23 mouse cellular contexts compared by ENCODE assay signal in genomic region chr13:83131982-83132354, GRCm38 (mm10).
DNase-seq lines count a peak whose midpoint lies in the region; ATAC-seq lines count a peak whose summit lies in the region.
"Had no signal": no experiment of that assay in that cellular context is flagged by ENCODE, and none has a peak within 500 bp of the region (broad histone marks: within the 10 kb centered on the region; RNA-seq: fewer than 3 reads in every experiment).

No protein-coding gene starts in this region.

- no peak overlapping the region for H3K9ac ChIP-seq in embryonic facial prominence, embryonic 13.5 days
- no peak overlapping the region for H3K9ac ChIP-seq in hindbrain, embryonic 16.5 days (ENCODE audit: low read depth, low read length)
- no peak overlapping the region for H3K9ac ChIP-seq in hindbrain, embryonic 14.5 days
- H3K9ac ChIP-seq in midbrain, embryonic 12.5 days (replicated peaks): no peak overlapping the region
- H3K9ac ChIP-seq in midbrain, embryonic 14.5 days (replicated peaks; ENCODE audit: low read length): no peak overlapping the region
- H3K9ac ChIP-seq: embryonic facial prominence, embryonic 15.5 days; heart, embryonic 12.5 days; heart, embryonic 15.5 days; hindbrain, embryonic 13.5 days had no signal

- no peak overlapping the region for H3K4me3 ChIP-seq in embryonic facial prominence, embryonic 13.5 days
- H3K4me3 ChIP-seq in embryonic facial prominence, embryonic 10.5 days: no peak overlapping the region
- no peak overlapping the region for H3K4me3 ChIP-seq in hindbrain, embryonic 16.5 days (ENCODE audit: low read length)
- no peak overlapping the region for H3K4me3 ChIP-seq in hindbrain, embryonic 14.5 days (replicated peaks; ENCODE audit: low read length)
- no peak overlapping the region for H3K4me3 ChIP-seq in midbrain, embryonic 12.5 days
- H3K4me3 ChIP-seq in midbrain, embryonic 14.5 days (replicated peaks; ENCODE audit: low read depth, low read length): no peak overlapping the region
- H3K4me3 ChIP-seq: embryonic facial prominence, embryonic 15.5 days; heart, embryonic 12.5 days; heart, embryonic 15.5 days; hindbrain, embryonic 10.5 days; hindbrain, embryonic 13.5 days had no signal

- no peak for ATAC-seq in embryonic facial prominence, embryonic 13.5 days (ENCODE audit: insufficient number of reproducible peaks, insufficient read depth, low FRiP score, low TSS enrichment, low read depth)
- ATAC-seq in hindbrain, embryonic 16.5 days: no peak
- no peak for ATAC-seq in hindbrain, embryonic 14.5 days (ENCODE audit: low FRiP score)
- ATAC-seq in midbrain, embryonic 12.5 days (ENCODE audit: low FRiP score, low read depth): peak; percentile 51
- no peak for ATAC-seq in midbrain, embryonic 14.5 days (ENCODE audit: low FRiP score, low TSS enrichment)
- ATAC-seq: activated CD4-positive, CD25-positive, alpha-beta regulatory T cell, adult 4 months had no signal

- WGBS in embryonic facial prominence, embryonic 13.5 days: 36% methylated on average over 1 of the region's 1 CpGs
- WGBS in embryonic facial prominence, embryonic 10.5 days: 56% methylated on average over 1 of the region's 1 CpGs
- 54% methylated on average over 1 of the region's 1 CpGs for WGBS in hindbrain, embryonic 16.5 days
- 47% methylated on average over 1 of the region's 1 CpGs for WGBS in hindbrain, embryonic 14.5 days
- 19% methylated on average over 1 of the region's 1 CpGs for WGBS in midbrain, embryonic 12.5 days
- 23% methylated on average over 1 of the region's 1 CpGs for whole genome bisulfite sequencing in midbrain, embryonic 14.5 days

- H3K9me3 ChIP-seq in embryonic facial prominence, embryonic 13.5 days: no peaks in the 10 kb centered on the region
- no peaks in the 10 kb centered on the region for H3K9me3 ChIP-seq in embryonic facial prominence, embryonic 10.5 days
- no peaks in the 10 kb centered on the region for H3K9me3 ChIP-seq in hindbrain, embryonic 16.5 days (ENCODE audit: control insufficient read depth, low read length)
- no peaks in the 10 kb centered on the region for H3K9me3 ChIP-seq in hindbrain, embryonic 14.5 days (ENCODE audit: control insufficient read depth, low read length)
- H3K9me3 ChIP-seq in midbrain, embryonic 12.5 days: no peaks in the 10 kb centered on the region
- H3K9me3 ChIP-seq in midbrain, embryonic 14.5 days (ENCODE audit: control insufficient read depth, low read length): no peaks in the 10 kb centered on the region
- H3K9me3 ChIP-seq: embryonic facial prominence, embryonic 15.5 days; heart, embryonic 12.5 days; heart, embryonic 15.5 days; hindbrain, embryonic 10.5 days; hindbrain, embryonic 13.5 days had no signal

- H3K36me3 ChIP-seq in embryonic facial prominence, embryonic 13.5 days: no peaks in the 10 kb centered on the region
- no peaks in the 10 kb centered on the region for H3K36me3 ChIP-seq in embryonic facial prominence, embryonic 10.5 days (replicated peaks)
- H3K36me3 ChIP-seq in hindbrain, embryonic 16.5 days (ENCODE audit: control insufficient read depth, insufficient read depth, low read length): no peaks in the 10 kb centered on the region
- H3K36me3 ChIP-seq in hindbrain, embryonic 14.5 days (replicated peaks; ENCODE audit: control insufficient read depth, insufficient read depth): no peaks in the 10 kb centered on the region
- no peaks in the 10 kb centered on the region for H3K36me3 ChIP-seq in midbrain, embryonic 12.5 days
- no peaks in the 10 kb centered on the region for H3K36me3 ChIP-seq in midbrain, embryonic 14.5 days (ENCODE audit: control insufficient read depth, insufficient read depth, low read length)
- H3K36me3 ChIP-seq: embryonic facial prominence, embryonic 15.5 days; heart, embryonic 12.5 days; heart, embryonic 15.5 days; hindbrain, embryonic 10.5 days; hindbrain, embryonic 13.5 days had no signal

- no peaks in the 10 kb centered on the region for H3K27me3 ChIP-seq in embryonic facial prominence, embryonic 13.5 days
- H3K27me3 ChIP-seq in embryonic facial prominence, embryonic 10.5 days (replicated peaks; ENCODE audit: low read depth, poor library complexity, severe bottlenecking): no peaks in the 10 kb centered on the region
- H3K27me3 ChIP-seq in hindbrain, embryonic 16.5 days (replicated peaks; ENCODE audit: control insufficient read depth, insufficient read depth, low read length): no peaks in the 10 kb centered on the region
- no peaks in the 10 kb centered on the region for H3K27me3 ChIP-seq in hindbrain, embryonic 14.5 days (ENCODE audit: control insufficient read depth, insufficient read depth, low read length)
- 0 out of 2 replicates have a peak, but pooled peaks cover 7% of the 10 kb centered on the region for H3K27me3 ChIP-seq in midbrain, embryonic 12.5 days
- no peaks in the 10 kb centered on the region for H3K27me3 ChIP-seq in midbrain, embryonic 14.5 days (ENCODE audit: control insufficient read depth, insufficient read depth, low read length)
- H3K27me3 ChIP-seq: embryonic facial prominence, embryonic 15.5 days; heart, embryonic 12.5 days; heart, embryonic 15.5 days had no signal

- H3K4me2 ChIP-seq in embryonic facial prominence, embryonic 13.5 days: no peak overlapping the region
- peak overlapping the region; percentile 10; the same call in 1 of the 2 replicates for H3K4me2 ChIP-seq in hindbrain, embryonic 16.5 days (ENCODE audit: low read length)
- H3K4me2 ChIP-seq in hindbrain, embryonic 14.5 days (replicated peaks): no peak overlapping the region
- H3K4me2 ChIP-seq in midbrain, embryonic 12.5 days (replicated peaks): peak overlapping the region; percentile 6; the same call in 1 of the 2 replicates
- H3K4me2 ChIP-seq in midbrain, embryonic 14.5 days (ENCODE audit: low read length): no peak overlapping the region
- H3K4me2 ChIP-seq: embryonic facial prominence, embryonic 15.5 days; heart, embryonic 12.5 days; heart, embryonic 15.5 days; hindbrain, embryonic 13.5 days had no signal

- no peak for DNase-seq in embryonic facial prominence, embryonic 10.5 days (ENCODE audit: low spot score)
- no peak for DNase-seq in hindbrain, embryonic 14.5 days (ENCODE audit: low spot score)
- no peak for DNase-seq in midbrain, embryonic 14.5 days
- DNase-seq in lung, postnatal 14 days: no peak
- DNase-seq: adrenal gland, adult 8-10 months; adrenal gland, postnatal 25 days; cerebellum, adult 11-12 months; cerebellum, adult 8-10 months; cerebellum, postnatal 10 days; cerebellum, postnatal 36 days; gastrocnemius, postnatal 25 days; heart, adult 18-20 months; heart, postnatal 10 days; heart, postnatal 36 days had no signal

- H3K4me1 ChIP-seq in embryonic facial prominence, embryonic 13.5 days: peaks cover 13% of the 10 kb centered on the region; the same call in 1 of the 2 replicates
- peaks cover 10% of the 10 kb centered on the region for H3K4me1 ChIP-seq in embryonic facial prominence, embryonic 10.5 days
- H3K4me1 ChIP-seq in hindbrain, embryonic 16.5 days (ENCODE audit: control insufficient read depth, insufficient read depth, low read depth, low read length): peaks cover 7% of the 10 kb centered on the region
- no peaks in the 10 kb centered on the region; the same call in 1 of the 2 replicates for H3K4me1 ChIP-seq in hindbrain, embryonic 14.5 days (replicated peaks; ENCODE audit: control insufficient read depth, insufficient read depth, low read length)
- peaks cover 11% of the 10 kb centered on the region for H3K4me1 ChIP-seq in midbrain, embryonic 12.5 days
- peaks cover 11% of the 10 kb centered on the region; the same call in 1 of the 2 replicates for H3K4me1 ChIP-seq in midbrain, embryonic 14.5 days (ENCODE audit: control insufficient read depth, insufficient read depth, low read length)
- H3K4me1 ChIP-seq: heart, embryonic 15.5 days; hindbrain, embryonic 13.5 days had no signal

- H3K27ac ChIP-seq in embryonic facial prominence, embryonic 13.5 days: 0 out of 2 replicates have a peak overlapping the region, but pooled peaks have one; percentile 3
- no peak overlapping the region for H3K27ac ChIP-seq in embryonic facial prominence, embryonic 10.5 days (replicated peaks)
- H3K27ac ChIP-seq in hindbrain, embryonic 16.5 days (ENCODE audit: low read depth, low read length): no peak overlapping the region
- H3K27ac ChIP-seq in hindbrain, embryonic 14.5 days: no peak overlapping the region
- H3K27ac ChIP-seq in midbrain, embryonic 12.5 days (replicated peaks): no peak overlapping the region
- no peak overlapping the region for H3K27ac ChIP-seq in midbrain, embryonic 14.5 days (replicated peaks; ENCODE audit: low read depth, low read length)
- H3K27ac ChIP-seq: embryonic facial prominence, embryonic 15.5 days; heart, embryonic 15.5 days; hindbrain, embryonic 13.5 days had no signal

Comparison
In these comparisons a context has a peak if more than half of its experiments do, and no peak if none do; other contexts are left out.
1. H3K4me2 ChIP-seq: peak in hindbrain, embryonic 16.5 days (single experiment) and midbrain, embryonic 12.5 days (single experiment); none in embryonic facial prominence, embryonic 13.5 days (single experiment), hindbrain, embryonic 14.5 days (single experiment) and midbrain, embryonic 14.5 days (single experiment).